Mouse (Mus musculus) intestine, embryonic 15.5 days (tissue): ENCODE results near the gene Mink1. TPM values are rescaled to one million over a fixed set of nuclear protein-coding genes. Genes with fewer than 3 reads are reported as not detected.

ENCODE experiments used
- ATAC-seq: fragments of 200-750 bp; cut with Nextera tagmentation; 2 replicates; pipeline ENCODE4 v1.8.0; 2017; ENCODE audit warnings: moderate TSS enrichment, moderate library complexity
- H3K27ac ChIP-seq: fragments of 300-500 bp; sonication (generic); 2 replicates; pipeline ENCODE4 v1.5.1; 2015; ENCODE audit warnings: mild to moderate bottlenecking, inconsistent platforms
- H3K27me3 ChIP-seq: fragments of 300-500 bp; sonication (generic); replicated peaks from 2 replicates; pipeline ENCODE4 v1.6.1; 2015; ENCODE audit warnings: inconsistent platforms
- H3K36me3 ChIP-seq: fragments of 300-500 bp; sonication (generic); 2 replicates; pipeline ENCODE4 v1.6.1; 2015; ENCODE audit warnings: inconsistent platforms
- H3K4me1 ChIP-seq: fragments of 300-500 bp; sonication (generic); replicated peaks from 2 replicates; pipeline ENCODE4 v1.6.1; 2015; ENCODE audit warnings: inconsistent platforms
- H3K4me2 ChIP-seq: fragments of 300-500 bp; sonication (generic); replicated peaks from 2 replicates; pipeline ENCODE4 v1.6.1; 2015; ENCODE audit warnings: mild to moderate bottlenecking, inconsistent platforms
- H3K4me3 ChIP-seq: fragments of 300-500 bp; sonication (generic); replicated peaks from 2 replicates; pipeline ENCODE4 v1.5.1; 2015; ENCODE audit warnings: inconsistent platforms
- H3K9ac ChIP-seq: fragments of 300-500 bp; sonication (generic); 2 replicates; pipeline ENCODE4 v1.6.1; 2015; ENCODE audit warnings: inconsistent platforms
- H3K9me3 ChIP-seq: fragments of 300-500 bp; sonication (generic); 2 replicates; pipeline ENCODE4 v1.6.1; 2016; ENCODE audit warnings: inconsistent platforms
- WGBS: fragments of 180-500 bp; shearing (Covaris S2); methylation state at CpG from one replicate; pipeline ENCODE4 v1.1.7; 2015; 5-methylcytosine and 5-hydroxymethylcytosine counted together
- polyA plus RNA-seq: library from polyadenylated mRNA; unstranded; fragments of >200 nt; fragmentation: Nextera tagmentation; extraction: Ambion mirVana; gene quantifications from 2 replicates; pipeline ENCODE4 v1.2.1, GENCODE M21; 2015

The Mink1 gene
- polyA plus RNA-seq, 1 experiment from 2014 or later: 11.8 TPM

DNA sequence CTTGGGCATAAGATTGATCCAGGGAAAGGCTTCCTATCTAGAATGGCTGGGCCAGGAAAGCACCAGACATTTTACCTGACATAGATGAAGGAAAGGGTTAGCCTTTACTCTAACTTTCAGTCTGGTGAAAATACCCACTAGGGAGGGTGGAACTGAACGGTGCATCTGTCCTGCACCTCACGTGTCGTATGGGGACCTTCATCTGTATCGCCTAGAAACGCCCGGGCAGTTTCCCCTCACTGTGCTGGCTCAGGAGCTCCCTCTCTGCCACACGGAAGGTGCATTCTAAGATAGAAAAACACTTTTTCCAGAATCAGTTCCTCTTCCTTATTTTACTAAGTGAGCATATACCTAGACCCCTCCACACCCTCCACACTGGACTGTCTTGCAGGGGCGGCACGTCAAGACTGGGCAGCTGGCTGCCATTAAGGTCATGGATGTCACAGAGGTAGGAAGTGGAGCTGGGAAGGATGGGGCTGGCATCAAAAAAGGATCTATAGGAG, 35.8 kb downstream of the Mink1 start:
- Histone ChIP-seq H3K27ac (no peak overlapping the region), H3K27me3 (no peaks in the 10 kb centered on the region), H3K4me1 (peaks cover 10% of the 10 kb centered on the region; the same call in 1 of the 2 replicates), H3K36me3 (peaks cover 15% of the 10 kb centered on the region), H3K9me3 (no peaks in the 10 kb centered on the region), H3K4me3 (no peak overlapping the region), H3K4me2 (no peak overlapping the region), H3K9ac (no peak overlapping the region)
- no peak for ATAC-seq
- whole genome bisulfite sequencing: 86% methylated on average over 9 of the region's 9 CpGs

DNA sequence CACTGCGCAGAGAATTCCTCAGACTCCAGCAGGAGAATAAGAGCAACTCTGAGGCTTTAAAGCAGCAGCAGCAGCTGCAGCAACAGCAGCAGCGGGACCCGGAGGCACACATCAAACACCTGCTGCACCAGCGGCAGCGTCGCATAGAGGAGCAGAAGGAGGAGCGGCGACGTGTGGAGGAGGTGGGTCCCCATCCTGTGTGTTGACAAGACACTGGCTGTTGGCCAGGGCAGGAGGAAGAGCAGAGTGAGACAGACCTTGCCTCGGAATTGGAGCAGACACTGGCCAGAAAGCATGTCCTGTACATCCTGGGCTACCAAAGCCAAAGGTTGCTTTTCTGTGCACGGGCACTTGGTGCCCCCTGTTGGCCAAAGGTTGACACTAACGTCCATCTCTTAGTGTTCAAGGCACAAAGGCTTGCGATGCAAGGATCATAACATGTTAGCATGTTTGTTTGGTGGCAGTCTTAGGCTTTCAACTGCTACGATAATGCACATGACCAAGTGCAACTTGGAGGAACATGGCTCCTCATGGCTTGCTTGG, 42.4 kb downstream of the Mink1 start:
- Histone ChIP-seq H3K4me2 (no peak overlapping the region), H3K9me3 (no peaks in the 10 kb centered on the region), H3K4me1 (no peaks in the 10 kb centered on the region), H3K36me3 (peaks cover 47% of the 10 kb centered on the region), H3K27ac (no peak overlapping the region), H3K9ac (no peak overlapping the region), H3K4me3 (no peak overlapping the region), H3K27me3 (no peaks in the 10 kb centered on the region)
- WGBS: 49% methylated on average over 14 of the region's 14 CpGs
- ATAC-seq: peak; percentile 34; the same call in 1 of the 2 replicates

DNA sequence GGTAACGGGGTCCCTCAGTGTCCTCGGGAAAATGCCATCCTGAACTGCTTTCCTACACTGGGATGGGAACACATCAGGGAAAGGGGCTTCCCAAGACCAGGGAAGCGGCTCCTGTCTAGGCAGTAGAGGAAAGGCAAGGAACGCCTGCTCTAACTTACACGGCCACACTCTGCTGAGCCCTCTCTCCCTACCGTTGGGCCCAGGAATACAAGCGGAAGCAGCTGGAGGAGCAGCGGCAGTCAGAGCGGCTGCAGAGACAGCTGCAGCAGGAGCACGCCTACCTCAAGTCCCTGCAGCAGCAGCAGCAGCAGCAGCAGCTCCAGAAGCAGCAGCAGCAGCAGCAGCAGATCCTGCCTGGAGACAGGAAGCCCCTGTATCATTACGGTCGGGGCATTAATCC, 44.0 kb downstream of the Mink1 start:
- Histone ChIP-seq H3K27me3 (no peaks in the 10 kb centered on the region), H3K36me3 (peaks cover 54% of the 10 kb centered on the region), H3K9me3 (no peaks in the 10 kb centered on the region), H3K4me2 (no peak overlapping the region), H3K27ac (no peak overlapping the region), H3K4me3 (no peak overlapping the region), H3K9ac (no peak overlapping the region), H3K4me1 (no peaks in the 10 kb centered on the region)
- ATAC-seq: no peak
- 75% methylated on average over 12 of the region's 12 CpGs for WGBS

DNA sequence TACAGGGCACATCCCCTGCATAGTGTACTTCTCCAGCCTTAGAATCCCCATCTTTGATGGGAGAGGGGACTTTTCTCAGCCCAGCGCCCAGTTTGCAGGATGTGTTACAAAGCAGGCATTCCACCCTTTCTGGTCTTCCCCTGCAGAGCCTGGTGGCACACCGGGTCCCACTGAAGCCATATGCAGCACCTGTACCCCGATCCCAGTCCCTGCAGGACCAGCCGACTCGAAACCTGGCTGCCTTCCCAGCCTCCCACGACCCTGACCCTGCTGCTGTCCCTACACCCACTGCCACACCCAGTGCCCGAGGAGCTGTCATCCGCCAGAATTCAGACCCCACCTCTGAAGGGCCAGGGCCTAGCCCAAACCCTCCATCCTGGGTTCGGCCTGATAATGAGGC, 44.9 kb downstream of the Mink1 start:
- Histone ChIP-seq H3K27ac (no peak overlapping the region), H3K4me2 (no peak overlapping the region), H3K9ac (no peak overlapping the region), H3K27me3 (no peaks in the 10 kb centered on the region), H3K9me3 (no peaks in the 10 kb centered on the region), H3K36me3 (peaks cover 54% of the 10 kb centered on the region), H3K4me3 (no peak overlapping the region), H3K4me1 (no peaks in the 10 kb centered on the region)
- no peak for ATAC-seq
- 87% methylated on average over 9 of the region's 9 CpGs for WGBS

DNA sequence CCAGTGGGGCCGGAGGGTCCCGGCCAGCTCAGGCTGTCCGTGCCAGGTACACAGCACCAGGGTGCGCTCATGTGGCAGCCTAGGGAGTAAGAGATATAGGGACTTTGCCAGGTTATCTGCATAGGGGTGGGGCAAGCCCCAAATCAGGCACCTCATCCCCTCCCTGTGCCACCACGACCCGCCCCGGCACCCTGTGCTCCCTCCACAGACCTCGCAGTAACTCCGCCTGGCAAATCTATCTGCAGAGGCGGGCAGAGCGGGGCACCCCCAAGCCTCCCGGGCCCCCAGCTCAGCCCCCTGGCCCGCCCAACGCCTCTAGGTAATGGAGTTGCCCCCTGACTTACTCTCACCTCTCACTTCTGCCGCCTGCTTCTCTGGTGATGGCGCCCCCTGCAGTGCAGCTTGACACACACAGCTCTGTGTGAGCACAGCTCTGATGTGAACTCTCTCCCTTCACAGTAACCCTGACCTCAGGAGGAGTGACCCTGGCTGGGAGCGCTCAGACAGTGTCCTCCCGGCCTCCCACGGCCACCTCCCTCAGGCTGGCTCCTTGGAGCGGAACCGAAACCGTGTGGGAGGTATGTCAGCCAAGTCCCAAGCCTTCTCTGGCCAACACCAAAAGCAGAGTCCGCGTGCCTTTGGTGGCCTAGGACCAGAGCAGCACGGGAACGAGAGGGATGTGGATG, 45.8 kb downstream of the Mink1 start:
- Histone ChIP-seq H3K27ac (no peak overlapping the region), H3K4me2 (no peak overlapping the region), H3K27me3 (no peaks in the 10 kb centered on the region), H3K4me3 (no peak overlapping the region), H3K9ac (no peak overlapping the region), H3K9me3 (no peaks in the 10 kb centered on the region), H3K4me1 (no peaks in the 10 kb centered on the region), H3K36me3 (peaks cover 56% of the 10 kb centered on the region)
- no peak for ATAC-seq
- WGBS: 91% methylated on average over 25 of the region's 26 CpGs

DNA sequence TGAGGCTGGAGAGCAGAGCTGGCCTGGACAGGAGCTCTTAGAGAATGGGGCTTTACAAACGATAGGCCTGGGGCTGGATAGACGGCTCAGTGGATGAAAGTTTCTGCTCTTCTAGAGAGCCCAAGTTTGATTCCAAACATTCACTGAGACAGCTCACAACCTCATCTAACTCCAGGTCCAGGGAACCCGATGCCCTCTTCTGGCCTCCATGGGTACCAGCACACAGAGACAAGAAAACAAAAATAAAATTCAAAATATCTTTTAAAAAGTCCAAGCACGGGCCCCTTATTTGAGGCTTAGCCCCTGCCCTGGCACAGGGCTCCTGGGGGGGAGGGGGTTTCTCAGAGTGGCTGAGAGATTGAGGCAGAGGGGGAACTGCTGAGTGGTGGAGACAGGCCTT, 48.1 kb downstream of the Mink1 start:
- Histone ChIP-seq H3K4me3 (no peak overlapping the region), H3K4me2 (no peak overlapping the region), H3K27me3 (no peaks in the 10 kb centered on the region), H3K36me3 (peaks cover 50% of the 10 kb centered on the region), H3K4me1 (peaks cover 13% of the 10 kb centered on the region), H3K27ac (no peak overlapping the region), H3K9ac (no peak overlapping the region), H3K9me3 (no peaks in the 10 kb centered on the region)
- 83% methylated on average over 4 of the region's 4 CpGs for WGBS
- no peak for ATAC-seq

DNA sequence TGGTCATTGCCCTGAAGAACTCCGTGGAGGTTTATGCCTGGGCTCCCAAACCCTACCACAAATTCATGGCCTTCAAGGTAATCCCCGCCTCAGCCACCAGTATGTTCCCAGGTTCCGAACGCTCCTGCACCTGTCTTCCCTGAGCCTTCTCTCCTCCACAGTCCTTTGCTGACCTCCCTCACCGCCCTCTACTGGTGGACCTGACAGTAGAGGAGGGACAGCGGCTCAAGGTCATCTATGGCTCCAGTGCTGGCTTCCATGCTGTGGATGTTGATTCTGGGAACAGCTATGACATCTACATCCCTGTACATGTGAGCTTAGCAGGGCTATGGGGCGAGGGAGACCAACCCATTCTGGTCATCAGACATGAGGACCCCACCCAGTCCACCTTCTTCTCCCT, 49.8 kb downstream of the Mink1 start:
- Histone ChIP-seq H3K27ac (no peak overlapping the region), H3K9me3 (no peaks in the 10 kb centered on the region), H3K4me1 (peaks cover 19% of the 10 kb centered on the region), H3K36me3 (peaks cover 39% of the 10 kb centered on the region), H3K9ac (no peak overlapping the region), H3K4me3 (no peak overlapping the region), H3K27me3 (no peaks in the 10 kb centered on the region), H3K4me2 (no peak overlapping the region)
- 77% methylated on average over 7 of the region's 7 CpGs for WGBS
- no peak for ATAC-seq

DNA sequence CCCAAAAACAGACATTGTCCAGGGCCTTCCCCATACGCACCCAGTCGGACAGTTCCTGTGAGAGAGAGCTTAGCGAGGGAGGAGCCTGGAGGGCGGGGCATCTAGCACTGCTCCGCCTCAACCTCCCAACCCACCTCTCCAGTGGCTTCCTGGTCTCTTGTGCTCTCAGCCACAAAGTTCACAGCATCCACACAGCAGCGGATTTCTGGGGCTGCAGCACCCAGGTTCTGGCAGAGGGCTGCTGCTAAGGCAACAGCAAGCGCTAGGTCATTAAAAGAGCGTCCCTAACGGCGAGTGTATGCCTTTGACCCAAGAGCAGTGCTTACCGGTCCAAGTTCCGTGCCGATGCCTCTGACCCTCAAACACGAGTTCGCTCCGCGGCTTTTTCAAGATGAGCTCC, 52.4 kb downstream of the Mink1 start:
- H3K4me3 ChIP-seq: peak overlapping the region; percentile 43
- H3K9me3 ChIP-seq: no peaks in the 10 kb centered on the region
- peaks cover 15% of the 10 kb centered on the region for H3K36me3 ChIP-seq
- H3K9ac ChIP-seq: peak overlapping the region; percentile 54
- WGBS: under 1% methylated on average over 17 of the region's 17 CpGs
- H3K4me1 ChIP-seq: peaks cover 19% of the 10 kb centered on the region
- H3K4me2 ChIP-seq: peak overlapping the region; percentile 94
- no peaks in the 10 kb centered on the region for H3K27me3 ChIP-seq
- ATAC-seq: peak; percentile 95
- peak overlapping the region; percentile 78 for H3K27ac ChIP-seq

DNA sequence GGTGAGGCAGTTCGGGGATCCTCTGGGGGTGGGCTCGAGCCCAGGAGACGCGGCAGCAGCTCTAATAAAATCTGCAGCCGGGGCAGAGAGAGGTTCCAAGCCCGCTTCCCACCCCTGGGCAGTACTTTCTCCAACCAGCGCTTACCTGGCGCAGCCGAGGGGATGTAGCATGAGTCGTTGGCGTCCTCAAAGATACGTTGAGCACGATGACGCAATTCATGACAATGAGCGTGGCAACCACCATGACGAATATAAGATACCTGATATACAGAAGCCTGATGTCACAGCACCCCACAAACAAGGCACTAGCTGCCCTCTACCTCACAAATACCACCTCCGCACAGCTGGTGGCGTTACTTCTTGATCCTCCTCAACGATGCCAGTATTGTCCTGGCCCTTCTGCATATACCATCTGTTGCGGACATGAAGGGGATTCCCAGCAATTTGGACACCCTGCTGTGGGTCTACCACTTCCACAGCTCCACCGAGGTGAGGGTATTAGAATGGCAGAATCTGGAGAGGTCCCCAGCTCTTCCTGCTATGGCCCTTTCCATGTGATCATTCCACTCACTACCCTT, 52.9 kb downstream of the Mink1 start, which contains the start of gene 4930544D05Rik:
Gene 4930544D05Rik, plus strand, starts transcription at position 333 of the 578 bp plus-strand sequence.
- H3K9ac ChIP-seq: peak within 1 kb of the TSS; percentile 54
- H3K27me3 ChIP-seq: no peaks in the 10 kb centered on the region
- H3K9me3 ChIP-seq: no peaks in the 10 kb centered on the region
- 16% methylated on average over 21 of the region's 21 CpGs for WGBS
- H3K4me1 ChIP-seq: peaks cover 19% of the 10 kb centered on the region
- peaks cover 12% of the 10 kb centered on the region for H3K36me3 ChIP-seq
- peak within 1 kb of the TSS; percentile 43 for H3K4me3 ChIP-seq
- H3K27ac ChIP-seq: peak within 1 kb of the TSS; percentile 78
- peak within 1 kb of the TSS; percentile 94 for H3K4me2 ChIP-seq
- ATAC-seq: peak; percentile 18; the same call in 1 of the 2 replicates

DNA sequence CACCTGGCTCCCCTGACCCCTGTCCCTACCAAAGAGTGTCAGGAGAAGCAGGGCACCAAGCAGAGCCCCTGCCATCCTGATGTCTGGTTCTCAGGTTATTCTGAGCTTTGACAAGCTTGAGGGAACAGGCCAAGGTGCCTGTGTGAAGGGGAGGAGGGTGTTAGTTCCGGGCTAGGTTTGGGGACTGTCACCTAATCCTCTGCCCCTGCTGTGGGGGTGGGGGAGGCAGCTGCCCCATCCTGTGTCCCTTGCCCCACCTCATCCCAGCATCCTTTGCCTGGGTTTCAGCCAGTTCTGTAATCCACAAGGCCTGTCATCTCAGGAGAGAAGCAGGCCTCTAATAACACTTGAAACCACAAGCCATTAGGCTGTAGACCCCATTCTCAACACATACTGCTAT, 56.4 kb downstream of the Mink1 start, which contains the start of gene Chrne:
Gene Chrne, minus strand, starts transcription at position 116 of the 400 bp plus-strand sequence.
- ATAC-seq: no peak

DNA sequence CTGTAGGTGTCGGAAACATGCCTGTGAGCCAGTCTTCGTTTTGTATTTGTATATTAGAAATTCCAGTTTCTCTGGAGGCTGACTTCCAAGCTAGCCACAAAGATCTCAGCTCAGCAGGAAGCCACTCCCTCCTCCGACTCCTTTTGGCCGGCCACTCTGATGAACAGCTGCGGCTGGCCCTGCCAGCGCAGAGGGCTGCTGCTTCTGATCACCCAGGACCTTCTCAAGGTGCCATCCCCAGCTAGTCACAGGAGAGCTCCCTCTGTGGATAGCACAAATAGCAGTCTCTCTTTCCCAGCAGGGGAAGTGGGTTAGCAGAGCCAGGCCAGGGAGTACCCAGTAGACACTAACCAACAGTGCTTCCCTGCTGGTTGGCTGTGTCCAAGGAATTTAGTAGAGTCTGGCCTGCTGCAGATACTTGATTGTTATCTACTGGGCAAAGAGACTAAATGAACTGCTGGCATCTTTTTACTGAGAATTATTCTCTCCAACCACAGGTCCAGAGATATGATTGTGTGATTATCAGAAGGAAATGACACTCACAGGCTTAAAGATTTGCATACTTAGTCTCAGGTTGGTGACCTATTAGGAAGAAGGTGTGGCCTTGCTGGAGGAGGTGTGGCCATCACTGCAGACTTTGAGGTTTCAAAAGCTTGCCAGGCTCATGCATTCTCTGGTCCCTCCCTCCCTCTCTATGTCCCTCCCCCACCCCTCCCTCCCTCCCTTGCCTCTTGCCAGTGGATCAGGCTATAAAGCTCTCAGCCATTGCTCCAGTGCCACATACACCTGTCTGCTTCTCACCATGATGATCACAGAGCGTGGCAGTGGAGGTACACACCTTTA, 59.5 kb downstream of the Mink1 start:
- 34% methylated on average over 7 of the region's 7 CpGs for WGBS
- H3K36me3 ChIP-seq: no peaks in the 10 kb centered on the region

More for the DNA sequence above, 56.4 kb downstream of the Mink1 start, which contains the start of gene Chrne:
- H3K9me3 ChIP-seq: no peaks in the 10 kb centered on the region
- peaks cover 25% of the 10 kb centered on the region for H3K4me1 ChIP-seq
- H3K4me2 ChIP-seq: no peak within 1 kb of the TSS
- H3K9ac ChIP-seq: no peak within 1 kb of the TSS
- 48% methylated on average over 1 of the region's 1 CpGs for WGBS
- H3K4me3 ChIP-seq: no peak within 1 kb of the TSS
- no peaks in the 10 kb centered on the region for H3K27me3 ChIP-seq
- H3K36me3 ChIP-seq: no peaks in the 10 kb centered on the region
- H3K27ac ChIP-seq: no peak within 1 kb of the TSS

More for the DNA sequence above, 59.5 kb downstream of the Mink1 start:
- H3K9me3 ChIP-seq: no peaks in the 10 kb centered on the region
- H3K27me3 ChIP-seq: no peaks in the 10 kb centered on the region
- peaks cover 6% of the 10 kb centered on the region; the same call in 1 of the 2 replicates for H3K4me1 ChIP-seq
- no peak overlapping the region for H3K4me2 ChIP-seq
- peak overlapping the region; percentile 28; the same call in 1 of the 2 replicates for H3K9ac ChIP-seq
- ATAC-seq: peak; percentile 61
- H3K4me3 ChIP-seq: no peak overlapping the region
- peak overlapping the region; percentile 62; the same call in 1 of the 2 replicates for H3K27ac ChIP-seq
